Mouse (Mus musculus) gastrocnemius, postnatal 25 days (tissue): ENCODE measurements at regions not wholly inside any gene's neighbourhood (a gene's known extent, or its start where the extent isn't known, plus 50 kb on each side); places are given as distances from the start of the nearest gene placed in this dataset.

Source experiments
- DNase-seq: peaks from one replicate; pipeline ENCODE4 v3.0.0; 2022

GRCm38 (mm10) chr2:116979561-116980391 lies 101.3 kb downstream of the Tmco5 start:
- peak; percentile 77 for DNase-seq

- no peak for DNase-seq
Observed at GRCm38 (mm10) chr2:116980692-116981091, 102.2 kb downstream of the Tmco5 start.

GRCm38 (mm10) chr2:116983351-116983750 lies 104.9 kb downstream of the Tmco5 start:
- DNase-seq = no peak

DNA sequence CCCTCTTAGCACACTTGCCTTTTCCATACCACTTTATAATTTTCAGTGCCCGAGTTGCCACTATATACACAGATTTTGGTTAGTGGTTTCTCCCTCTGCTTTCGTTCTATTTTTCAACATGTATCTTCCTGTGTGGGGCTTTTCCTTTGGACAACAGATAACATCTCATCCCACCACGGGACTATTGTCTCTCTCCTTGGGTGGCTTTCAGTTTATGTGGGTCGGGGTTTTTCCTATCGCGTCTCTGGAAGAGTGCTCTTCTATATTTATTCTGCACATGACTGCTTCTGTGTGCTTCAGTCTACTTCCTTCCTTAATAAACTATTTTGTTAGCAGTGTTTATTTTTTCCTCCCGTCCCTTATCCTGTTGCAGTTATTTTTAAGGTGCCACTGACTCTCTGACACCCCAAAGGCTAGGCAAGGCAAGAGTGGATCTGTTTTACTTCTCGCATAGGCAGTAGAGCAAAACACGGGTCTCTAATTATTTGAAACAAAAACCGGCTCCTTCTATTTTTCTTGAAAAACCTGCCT lies 105.4 kb downstream of the Tmco5 start:
- no peak for DNase-seq

DNA sequence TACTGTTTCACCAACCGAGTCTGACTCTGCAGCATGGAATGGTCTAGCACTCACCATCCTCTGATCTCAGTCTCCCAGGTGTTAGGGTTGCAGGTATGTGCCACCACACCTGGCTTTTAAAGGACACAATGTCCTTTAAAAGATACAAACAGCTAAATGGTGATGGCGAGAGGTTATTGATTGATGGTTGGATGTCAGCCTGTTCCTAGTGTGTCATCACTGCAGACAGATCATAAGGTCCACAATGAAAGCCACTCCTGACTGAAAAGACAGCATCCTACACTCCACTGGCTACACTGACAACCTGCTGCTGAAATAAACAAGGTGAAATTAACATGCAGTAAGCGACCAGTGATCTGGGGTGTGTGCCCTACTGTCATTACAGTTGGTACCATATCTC lies 106.1 kb downstream of the Tmco5 start:
- no peak for DNase-seq

GRCm38 (mm10) chr2:116985549-116985948 lies 107.1 kb downstream of the Tmco5 start:
- DNase-seq = no peak

DNA sequence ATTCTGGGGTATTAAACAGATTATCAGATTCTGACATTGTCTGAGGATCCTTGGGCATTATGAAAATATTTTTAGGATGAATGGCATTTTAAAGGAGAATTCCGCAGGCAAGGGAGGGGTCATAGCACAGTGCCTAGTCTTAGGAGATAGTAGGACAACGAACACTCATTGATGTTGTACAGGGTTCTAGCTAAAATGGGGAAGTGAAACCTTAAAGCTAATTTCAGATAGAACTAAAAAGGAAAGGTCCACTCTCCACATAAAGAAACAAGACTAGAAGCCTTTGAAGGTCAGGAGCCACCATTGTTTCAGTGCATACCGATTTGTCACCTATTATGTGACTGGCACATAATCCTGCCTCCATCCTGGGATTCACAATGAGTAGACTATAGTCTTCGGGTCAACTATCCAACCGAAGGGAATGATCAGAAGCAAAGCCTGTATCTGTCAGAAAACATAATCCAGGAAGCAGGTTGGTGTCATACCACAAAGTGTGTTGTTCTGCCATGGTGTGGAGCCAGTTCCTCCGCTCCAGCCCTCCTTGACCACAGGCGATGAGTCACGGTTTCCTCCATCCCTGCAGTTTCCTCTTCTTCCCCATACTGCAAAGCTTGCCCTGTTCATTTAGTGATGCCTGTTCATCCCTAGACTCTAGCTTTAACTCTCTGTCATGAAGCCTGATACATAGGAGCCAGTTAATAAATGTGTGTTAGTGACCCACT lies 110.6 kb downstream of the Tmco5 start:
- no peak for DNase-seq

DNA sequence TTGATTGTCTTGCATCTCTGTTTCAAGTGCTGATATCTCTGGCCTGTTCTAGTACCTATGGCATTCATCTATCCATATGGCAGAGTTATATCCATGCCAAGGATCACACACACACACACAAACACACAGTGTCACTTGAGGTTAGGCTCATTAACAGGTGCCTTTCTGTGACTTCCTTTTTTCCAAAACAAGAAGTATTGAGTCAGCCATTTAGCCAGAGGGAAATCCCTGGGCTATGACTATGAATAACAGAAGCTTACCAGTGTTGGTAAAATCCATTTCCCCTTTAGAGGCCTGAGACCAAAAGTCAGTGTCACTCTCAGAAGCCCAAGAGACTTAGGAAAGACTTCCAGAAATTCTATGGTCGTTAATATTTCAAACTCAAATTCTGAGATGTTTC lies 111.6 kb downstream of the Tmco5 start:
- DNase-seq = no peak

- DNase-seq = no peak
Observed at GRCm38 (mm10) chr2:116991561-116992042, 113.1 kb downstream of the Tmco5 start.

DNA sequence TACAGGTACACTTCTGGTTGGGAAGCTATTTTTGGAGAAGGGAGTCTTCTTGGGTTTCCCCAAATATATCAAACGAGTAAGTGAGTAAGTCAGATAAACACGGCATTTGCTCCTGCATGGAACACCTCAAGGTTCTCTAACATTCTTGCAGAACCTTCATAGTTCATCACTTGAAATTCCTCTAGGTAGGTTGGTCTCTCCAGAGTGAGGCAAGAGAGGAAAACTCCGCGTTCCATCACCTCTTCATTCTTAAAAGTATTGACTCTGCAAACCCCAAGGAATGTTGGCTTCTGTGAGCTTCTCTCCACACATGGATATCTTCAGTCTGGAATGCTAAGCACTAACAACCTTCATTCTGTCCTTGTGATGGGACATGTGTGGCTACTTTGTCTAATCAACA lies 115.2 kb downstream of the Tmco5 start:
- DNase-seq = no peak

- DNase-seq = no peak
Observed at GRCm38 (mm10) chr2:116996302-116996701, 117.8 kb downstream of the Tmco5 start.

DNA sequence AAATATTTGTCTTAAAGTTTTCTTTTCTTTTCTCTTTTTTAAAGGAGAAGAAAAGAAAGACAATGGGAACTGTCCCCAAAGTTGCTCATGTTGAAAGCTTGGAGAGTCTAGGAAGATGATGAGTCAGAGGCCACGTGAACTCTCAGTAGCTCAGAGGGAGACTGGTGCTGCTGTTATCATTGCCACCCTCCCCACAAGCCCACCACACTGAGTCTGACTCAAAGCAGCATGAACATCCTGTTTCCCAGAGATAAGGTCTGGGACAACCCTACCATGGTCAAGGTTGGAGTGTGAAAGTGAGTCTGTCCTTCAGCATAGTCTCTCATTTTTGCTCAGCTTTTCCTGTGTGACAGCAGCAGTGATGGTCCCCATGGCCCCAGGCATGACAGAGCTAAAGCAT lies 120.3 kb downstream of the Tmco5 start:
- no peak for DNase-seq

- DNase-seq = no peak
Observed at GRCm38 (mm10) chr2:116999592-116999991, 121.1 kb downstream of the Tmco5 start.

- no peak for DNase-seq
Observed at GRCm38 (mm10) chr2:117003976-117004375, 117.2 kb upstream of the Spred1 start.

- DNase-seq = no peak
Observed at GRCm38 (mm10) chr2:117006846-117007245, 114.3 kb upstream of the Spred1 start.

DNA sequence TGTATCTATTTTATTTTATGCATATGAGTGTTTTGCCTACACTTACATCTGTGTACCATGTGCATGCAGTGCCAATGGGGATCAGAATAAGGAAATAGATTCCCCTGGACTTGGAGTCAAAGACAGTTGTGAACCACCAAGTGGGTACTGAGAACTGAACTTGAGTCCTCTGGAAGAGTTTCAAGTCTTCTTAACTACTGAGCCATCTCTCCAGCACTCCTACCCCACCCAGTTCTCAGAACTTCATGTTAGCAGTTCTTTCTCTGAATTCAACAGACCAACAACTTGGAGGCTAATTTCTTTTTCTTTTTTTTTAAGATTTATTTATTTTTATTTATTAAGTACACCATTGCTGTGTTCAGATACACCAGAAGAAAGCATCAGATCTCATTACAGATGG lies 112.3 kb upstream of the Spred1 start:
- DNase-seq = no peak

- DNase-seq = no peak
Observed at GRCm38 (mm10) chr2:117010001-117010400, 111.2 kb upstream of the Spred1 start.

GRCm38 (mm10) chr2:117010942-117011341 lies 110.2 kb upstream of the Spred1 start:
- DNase-seq = no peak

- DNase-seq = peak; percentile 85
Observed at GRCm38 (mm10) chr2:117017921-117018651, 103.1 kb upstream of the Spred1 start.

DNA sequence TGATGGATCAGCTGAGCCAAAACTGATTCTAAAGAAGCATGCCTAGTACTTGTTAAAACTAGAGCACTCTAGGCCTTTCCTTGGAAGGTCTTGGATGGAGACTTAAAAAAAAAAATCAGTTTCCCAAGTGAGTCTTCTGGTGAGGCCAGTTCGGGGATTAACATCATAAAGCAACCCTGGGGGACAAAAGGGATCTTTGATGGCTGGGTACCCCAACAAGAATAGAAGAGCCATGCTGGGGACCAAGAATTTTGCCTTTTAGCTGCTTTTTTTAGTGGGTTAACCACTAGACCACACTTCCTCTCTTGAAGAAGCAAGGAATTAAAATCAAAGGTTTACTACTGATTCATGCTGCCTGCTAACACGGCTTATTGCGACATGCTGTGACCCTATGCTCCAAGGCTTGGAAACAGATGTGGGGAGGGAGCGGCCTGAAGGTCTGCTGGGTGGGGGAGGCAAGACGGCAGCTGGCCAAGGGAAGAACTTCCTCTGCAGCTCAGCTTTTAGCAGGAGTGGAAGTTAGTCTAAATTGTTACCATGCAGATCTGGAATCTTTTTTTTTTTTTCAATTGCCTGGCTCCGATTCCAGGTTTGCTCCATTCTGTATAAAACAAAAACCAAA lies 102.1 kb upstream of the Spred1 start:
- peak; percentile 89 for DNase-seq

GRCm38 (mm10) chr2:117019552-117019951 lies 101.6 kb upstream of the Spred1 start:
- no peak for DNase-seq

DNA sequence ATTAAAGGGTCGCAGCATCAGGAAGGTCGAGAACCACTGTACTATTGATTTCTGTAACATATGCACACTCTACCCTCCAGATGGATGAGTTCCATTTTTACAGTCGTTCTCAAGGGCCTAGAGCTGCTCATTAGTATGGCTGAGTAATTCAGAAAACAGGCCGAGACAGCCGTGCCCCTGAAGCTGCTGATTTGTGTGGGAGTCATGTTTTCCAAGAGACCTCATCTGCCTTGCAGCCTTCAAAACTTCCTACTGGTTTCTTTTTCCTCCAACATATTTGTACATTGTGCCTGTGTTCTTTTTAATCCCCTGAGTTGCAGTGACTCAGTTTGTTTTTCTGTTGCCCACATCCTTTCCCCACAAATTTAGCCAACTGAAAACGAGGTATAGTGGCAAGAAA lies 99.4 kb upstream of the Spred1 start:
- DNase-seq = no peak
